Mouse (Mus musculus) liver, postnatal 0 days (tissue): ENCODE measurements around the gene Tex21. TPM values are rescaled to one million over a fixed set of nuclear protein-coding genes. Genes with fewer than 3 reads are reported as not detected.

Source experiments
- ATAC-seq: fragments of 200-750 bp; cut with Nextera tagmentation; 2 replicates; pipeline ENCODE4 v1.8.0; 2017; ENCODE audit warnings: mild to moderate bottlenecking, moderate library complexity
- DNase-seq: peaks from one replicate; pipeline ENCODE4 v3.0.0-alpha.2; 2016
- H3K27ac ChIP-seq: fragments of 300-500 bp; sonication (generic); 2 replicates; pipeline ENCODE4 v1.5.1; 2014; ENCODE audit warnings: antibody characterized with exemption, moderate library complexity, mild to moderate bottlenecking, low read depth
- H3K27me3 ChIP-seq: fragments of 300-500 bp; sonication (generic); 2 replicates; pipeline ENCODE4 v1.6.1; 2014; ENCODE audit warnings: low read length, control low read depth, mixed read lengths; ENCODE audit not compliant: insufficient read depth
- H3K36me3 ChIP-seq: fragments of 300-500 bp; sonication (generic); replicated peaks from 2 replicates; pipeline ENCODE4 v1.6.1; 2014; ENCODE audit warnings: mild to moderate bottlenecking, control low read depth, low read length, moderate library complexity, mixed read lengths; ENCODE audit not compliant: insufficient read depth
- H3K4me1 ChIP-seq: fragments of 300-500 bp; sonication (generic); 2 replicates; pipeline ENCODE4 v1.6.1; 2014; ENCODE audit warnings: antibody characterized with exemption, mild to moderate bottlenecking, control low read depth; ENCODE audit not compliant: insufficient read depth
- H3K4me2 ChIP-seq: fragments of 300-500 bp; sonication (generic); 2 replicates; pipeline ENCODE4 v1.6.1; 2014; ENCODE audit warnings: low read depth, mild to moderate bottlenecking, low read length, moderate library complexity, mixed read lengths
- H3K4me3 ChIP-seq: fragments of 300-500 bp; sonication (generic); 2 replicates; pipeline ENCODE4 v1.5.1; 2014; ENCODE audit warnings: low read depth, low read length
- H3K9ac ChIP-seq: fragments of 300-500 bp; sonication (generic); replicated peaks from 2 replicates; pipeline ENCODE4 v1.6.1; 2014; ENCODE audit warnings: mild to moderate bottlenecking, moderate library complexity
- H3K9me3 ChIP-seq: fragments of 300-500 bp; sonication (generic); 2 replicates; pipeline ENCODE4 v1.6.1; 2016; ENCODE audit warnings: mild to moderate bottlenecking, control low read depth, low read length, mixed read lengths
- CTCF ChIP-seq: sonication (generic); IDR thresholded peaks from 2 replicates; pipeline ENCODE4 v1.5.1; 2016; ENCODE audit warnings: antibody characterized with exemption, low read depth
- EP300 ChIP-seq: IDR thresholded peaks from 2 replicates; pipeline ENCODE4 v1.6.1; 2016; ENCODE audit warnings: antibody characterized with exemption, low read depth, mild to moderate bottlenecking
- WGBS: fragments of 180-500 bp; shearing (Covaris S2); extraction: QIAGEN DNeasy Blood & Tissue Kit; methylation state at CpG from one replicate; pipeline ENCODE4 v1.1.7; 2014; ENCODE audit not compliant: insufficient replicate concordance; 5-methylcytosine and 5-hydroxymethylcytosine counted together
- polyA plus RNA-seq: library from polyadenylated mRNA; unstranded; fragments of >200 nt; fragmentation: Nextera tagmentation; extraction: Ambion mirVana; gene quantifications from 2 replicates; pipeline ENCODE4 v1.2.1, GENCODE M21; 2015

The Tex21 gene
- polyA plus RNA-seq, 1 experiment from 2014 or later, result not detected

- no peak for TF ChIP-seq CTCF
- TF ChIP-seq EP300, result no peak
- 73% methylated on average over 1 of the region's 1 CpGs for WGBS
- Histone ChIP-seq H3K27me3 (no peaks in the 10 kb centered on the region), H3K27ac (peak overlapping the region; percentile 64), H3K4me3 (no peak overlapping the region), H3K4me2 (no peak overlapping the region), H3K36me3 (peaks cover 2% of the 10 kb centered on the region; the same call in 1 of the 2 replicates), H3K9ac (no peak overlapping the region), H3K9me3 (no peaks in the 10 kb centered on the region), H3K4me1 (peaks cover 24% of the 10 kb centered on the region)
- ATAC-seq (peak; percentile 48), DNase-seq (no peak)
Measured at GRCm38 (mm10) chr12:76263876-76264275, 17.3 kb upstream of the Tex21 start.

DNA sequence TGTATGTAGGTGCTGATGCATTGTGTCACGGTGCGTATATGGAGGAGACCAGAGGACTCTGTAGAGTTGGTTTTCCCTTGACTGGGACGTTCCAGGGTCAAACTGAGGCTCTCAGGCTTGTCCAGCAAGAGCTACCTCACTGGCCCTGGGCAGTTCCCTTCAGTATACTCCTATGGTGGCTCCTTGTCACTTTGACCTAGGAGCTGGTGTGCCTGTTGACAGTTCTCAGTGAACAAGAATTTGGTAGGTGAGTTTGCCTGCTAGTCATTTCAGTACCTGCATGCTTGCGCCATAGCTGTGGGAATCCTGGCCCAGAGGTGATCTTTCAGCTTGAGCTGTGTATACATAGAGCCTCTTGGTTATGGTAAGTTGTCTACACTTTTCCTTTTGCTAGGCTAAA is 16.4 kb upstream of the Tex21 start:
- Histone ChIP-seq H3K4me2 (no peak overlapping the region), H3K9ac (no peak overlapping the region), H3K36me3 (peaks cover 2% of the 10 kb centered on the region; the same call in 1 of the 2 replicates), H3K9me3 (no peaks in the 10 kb centered on the region), H3K27me3 (no peaks in the 10 kb centered on the region), H3K4me1 (peaks cover 21% of the 10 kb centered on the region), H3K4me3 (no peak overlapping the region), H3K27ac (peak overlapping the region; percentile 64)
- no peak for TF ChIP-seq CTCF
- no peak for TF ChIP-seq EP300
- ATAC-seq (peak; percentile 70), DNase-seq (peak; percentile 42)
- WGBS, result 81% methylated on average over 4 of the region's 4 CpGs

GRCm38 (mm10) chr12:76261556-76261955 is 15.0 kb upstream of the Tex21 start:
- Histone ChIP-seq H3K9ac (no peak overlapping the region), H3K27me3 (no peaks in the 10 kb centered on the region), H3K27ac (peak overlapping the region; percentile 7; the same call in 1 of the 2 replicates), H3K4me3 (no peak overlapping the region), H3K4me2 (no peak overlapping the region), H3K9me3 (no peaks in the 10 kb centered on the region), H3K36me3 (peaks cover 2% of the 10 kb centered on the region; the same call in 1 of the 2 replicates), H3K4me1 (peaks cover 25% of the 10 kb centered on the region)
- WGBS, result 69% methylated on average over 4 of the region's 4 CpGs
- no peak for ATAC-seq
- TF ChIP-seq CTCF, result no peak
- no peak for TF ChIP-seq EP300
- no peak for DNase-seq

- TF ChIP-seq EP300, result no peak
- TF ChIP-seq CTCF, result no peak
- WGBS, result 84% methylated on average over 3 of the region's 3 CpGs
- H3K27ac ChIP-seq, result no peak overlapping the region
- no peak overlapping the region for H3K4me2 ChIP-seq
- no peak overlapping the region for H3K4me3 ChIP-seq
- no peaks in the 10 kb centered on the region for H3K27me3 ChIP-seq
- no peaks in the 10 kb centered on the region for H3K9me3 ChIP-seq
- H3K4me1 ChIP-seq, result peaks cover 28% of the 10 kb centered on the region
- DNase-seq, result no peak
- H3K9ac ChIP-seq, result no peak overlapping the region
- ATAC-seq, result no peak
- H3K36me3 ChIP-seq, result no peaks in the 10 kb centered on the region
Measured at GRCm38 (mm10) chr12:76260673-76261072, 14.1 kb upstream of the Tex21 start.

GRCm38 (mm10) chr12:76256114-76256843 is 9.7 kb upstream of the Tex21 start:
- TF ChIP-seq CTCF (no peak), EP300 (no peak)
- peak overlapping the region; percentile 70 for H3K4me3 ChIP-seq
- H3K36me3 ChIP-seq, result no peaks in the 10 kb centered on the region
- no peak for ATAC-seq
- H3K4me2 ChIP-seq, result peak overlapping the region; percentile 96
- no peaks in the 10 kb centered on the region for H3K27me3 ChIP-seq
- peak; percentile 36 for DNase-seq
- peak overlapping the region; percentile 72 for H3K9ac ChIP-seq
- no peaks in the 10 kb centered on the region for H3K9me3 ChIP-seq
- WGBS, result 7% methylated on average over 17 of the region's 17 CpGs
- peak overlapping the region; percentile 90 for H3K27ac ChIP-seq
- H3K4me1 ChIP-seq, result peaks cover 15% of the 10 kb centered on the region; the same call in 1 of the 2 replicates

GRCm38 (mm10) chr12:76255499-76255875 is 8.9 kb upstream of the Tex21 start:
- no peaks in the 10 kb centered on the region for H3K27me3 ChIP-seq
- no peak for DNase-seq
- H3K4me1 ChIP-seq, result peaks cover 15% of the 10 kb centered on the region; the same call in 1 of the 2 replicates
- ATAC-seq, result peak; percentile 14
- H3K4me3 ChIP-seq, result peak overlapping the region; percentile 70
- peak overlapping the region; percentile 96 for H3K4me2 ChIP-seq
- H3K36me3 ChIP-seq, result no peaks in the 10 kb centered on the region
- 0% methylated on average over 11 of the region's 11 CpGs for WGBS
- peak overlapping the region; percentile 90 for H3K27ac ChIP-seq
- no peaks in the 10 kb centered on the region for H3K9me3 ChIP-seq
- H3K9ac ChIP-seq, result peak overlapping the region; percentile 72
- TF ChIP-seq CTCF (0 out of 2 replicates have a peak, but pooled peaks have one; percentile 1), EP300 (no peak)
